Mouse (Mus musculus): ENCODE results near the gene Rhbdd3.

Gene Rhbdd3

GRCm38 (mm10) chr11:5065056-5065821, 33.5 kb upstream of the Rhbdd3 start, which contains the start of gene Gas2l1:
Gene Gas2l1 (minus strand): TSS chr11:5065327.
- under 1% methylated on average over 49 of the region's 50 CpGs for WGBS

GRCm38 (mm10) chr11:5068126-5068971, 30.4 kb upstream of the Rhbdd3 start:
- WGBS = 79% methylated on average over 9 of the region's 9 CpGs

GRCm38 (mm10) chr11:5074882-5075281, 23.8 kb upstream of the Rhbdd3 start:
- 38% methylated on average over 4 of the region's 4 CpGs for WGBS

GRCm38 (mm10) chr11:5076843-5077242, 21.9 kb upstream of the Rhbdd3 start:
- 81% methylated on average over 4 of the region's 5 CpGs for WGBS

- 89% methylated on average over 1 of the region's 1 CpGs for WGBS
These were observed 9.6 kb upstream of the Rhbdd3 start for GRCm38 (mm10) chr11:5089147-5089546.

GRCm38 (mm10) chr11:5091706-5092105, 7.0 kb upstream of the Rhbdd3 start:
- WGBS = 19% methylated on average over 2 of the region's 2 CpGs

GRCm38 (mm10) chr11:5095877-5096276, 2.8 kb upstream of the Rhbdd3 start:
- WGBS = 47% methylated on average over 5 of the region's 5 CpGs

GRCm38 (mm10) chr11:5096480-5097020, 2.2 kb upstream of the Rhbdd3 start:
- WGBS = 24% methylated on average over 8 of the region's 8 CpGs

GRCm38 (mm10) chr11:5098035-5098735, 541 bp upstream of the Rhbdd3 start:
- WGBS = under 1% methylated on average over 44 of the region's 44 CpGs

- under 1% methylated on average over 31 of the region's 31 CpGs for WGBS
These were observed 954 bp downstream of the Rhbdd3 start for GRCm38 (mm10) chr11:5099576-5100183.

GRCm38 (mm10) chr11:5100283-5100682, 1.6 kb downstream of the Rhbdd3 start:
- WGBS = 2% methylated on average over 7 of the region's 7 CpGs

- WGBS = 39% methylated on average over 5 of the region's 5 CpGs
These were observed 2.1 kb downstream of the Rhbdd3 start for GRCm38 (mm10) chr11:5100801-5101200.

GRCm38 (mm10) chr11:5101641-5102040, 2.9 kb downstream of the Rhbdd3 start:
- 85% methylated on average over 6 of the region's 6 CpGs for WGBS

GRCm38 (mm10) chr11:5102384-5102783, 3.7 kb downstream of the Rhbdd3 start:
- WGBS = 94% methylated on average over 7 of the region's 7 CpGs

- WGBS = 93% methylated on average over 4 of the region's 4 CpGs
These were observed 5.3 kb downstream of the Rhbdd3 start for GRCm38 (mm10) chr11:5103986-5104509.

GRCm38 (mm10) chr11:5109441-5109840, 10.7 kb downstream of the Rhbdd3 start:
- WGBS = 83% methylated on average over 8 of the region's 8 CpGs

GRCm38 (mm10) chr11:5113645-5114044, 14.9 kb downstream of the Rhbdd3 start:
- WGBS = 84% methylated on average over 7 of the region's 7 CpGs

GRCm38 (mm10) chr11:5114931-5115581, 16.3 kb downstream of the Rhbdd3 start:
- 30% methylated on average over 13 of the region's 13 CpGs for WGBS

- 80% methylated on average over 4 of the region's 4 CpGs for WGBS
These were observed 27.0 kb downstream of the Rhbdd3 start for GRCm38 (mm10) chr11:5125713-5126112.

GRCm38 (mm10) chr11:5129035-5129480, 30.3 kb downstream of the Rhbdd3 start:
- 63% methylated on average over 5 of the region's 5 CpGs for WGBS

Measured in cerebral cortex, adult 2 months (tissue).